Mouse (Mus musculus) megakaryocyte-erythroid progenitor cell, adult 5-6 weeks (primary cell): ENCODE measurements around the gene Gjd3. TPM values are rescaled to one million over a fixed set of nuclear protein-coding genes. Genes with fewer than 3 reads are reported as not detected.

ENCODE experiments used
- ATAC-seq: replicated peaks from 2 replicates; pipeline ENCODE4 v1.8.0; 2016; ENCODE audit warnings: mild to moderate bottlenecking, inconsistent platforms; ENCODE audit not compliant: severe bottlenecking, poor library complexity, low FRiP score, low TSS enrichment
- total RNA-seq, 2 experiments: library from RNA; stranded (forward) in 1 of 2; stranded (reverse) in 1 of 2; fragments of 200-1000, 215-1000 nt in 1 of 2; fragments of >200 nt in 1 of 2; fragmentation: Nextera tagmentation in 1 of 2; gene quantifications; 2 replicates each; pipeline ENCODE4 v1.2.3; 2014 to 2017

Gjd3 gene
- total RNA-seq, 2 experiments from 2014 or later: not detected

DNA sequence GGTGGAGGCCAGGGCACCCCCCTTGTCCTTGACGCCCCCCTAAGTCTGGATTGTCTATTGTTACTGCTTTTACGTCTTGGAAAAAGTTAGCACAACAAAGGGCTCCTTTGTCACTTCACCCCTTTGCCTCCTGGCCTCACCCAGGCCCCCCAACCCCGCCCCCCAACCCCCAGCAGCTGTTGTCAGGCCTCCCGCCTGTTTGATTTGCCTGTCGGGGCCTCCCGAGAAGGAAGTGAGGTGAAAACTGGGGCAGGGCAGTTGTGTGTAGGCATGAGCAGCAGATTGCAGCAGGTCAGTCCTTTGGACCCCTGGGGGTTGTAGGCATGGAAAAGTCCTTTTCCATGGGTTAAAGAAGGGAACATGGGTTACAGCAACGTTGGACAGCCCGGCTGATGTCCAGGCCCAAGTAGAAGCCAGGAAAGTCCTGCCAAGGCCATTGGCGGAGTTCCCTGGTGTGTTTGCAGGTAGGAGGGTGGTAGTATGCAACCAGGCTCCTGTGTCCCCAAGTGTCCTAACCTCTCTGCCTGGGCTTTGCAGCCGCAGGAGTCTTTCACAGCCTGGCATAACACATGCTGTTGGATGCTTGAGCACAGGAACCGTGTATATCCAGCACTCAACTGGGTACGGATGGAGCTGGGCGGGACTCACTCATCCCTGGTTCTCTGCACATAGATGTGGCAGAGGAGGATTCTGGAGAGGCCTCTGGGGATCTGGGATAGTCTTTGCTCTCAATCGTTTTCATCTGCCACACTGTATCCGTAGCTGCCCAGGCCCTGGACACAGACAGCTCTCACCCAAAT, 18.0 kb downstream of the Gjd3 start:
- no peak for ATAC-seq

DNA sequence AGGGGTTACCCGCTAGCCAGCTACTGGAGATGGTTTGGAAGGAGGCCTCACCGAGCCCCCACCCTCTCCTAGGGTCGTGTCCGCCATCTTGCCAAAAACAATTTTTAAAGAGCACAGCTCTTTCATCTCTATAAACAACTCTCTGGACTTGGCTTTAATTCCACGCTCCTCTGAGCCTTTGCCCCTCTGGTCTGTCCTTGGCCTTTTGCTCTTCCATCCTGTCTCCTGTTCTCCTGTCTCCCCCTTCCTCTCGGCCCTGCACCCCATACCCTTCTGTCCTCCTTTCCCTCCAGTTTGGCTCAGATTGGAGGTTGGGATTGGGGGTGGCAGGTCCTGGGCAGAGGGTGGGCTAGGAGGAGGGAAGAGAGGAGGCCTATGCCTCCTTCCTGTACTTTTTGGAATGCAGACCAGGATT, 18.6 kb downstream of the Gjd3 start:
- no peak for ATAC-seq

DNA sequence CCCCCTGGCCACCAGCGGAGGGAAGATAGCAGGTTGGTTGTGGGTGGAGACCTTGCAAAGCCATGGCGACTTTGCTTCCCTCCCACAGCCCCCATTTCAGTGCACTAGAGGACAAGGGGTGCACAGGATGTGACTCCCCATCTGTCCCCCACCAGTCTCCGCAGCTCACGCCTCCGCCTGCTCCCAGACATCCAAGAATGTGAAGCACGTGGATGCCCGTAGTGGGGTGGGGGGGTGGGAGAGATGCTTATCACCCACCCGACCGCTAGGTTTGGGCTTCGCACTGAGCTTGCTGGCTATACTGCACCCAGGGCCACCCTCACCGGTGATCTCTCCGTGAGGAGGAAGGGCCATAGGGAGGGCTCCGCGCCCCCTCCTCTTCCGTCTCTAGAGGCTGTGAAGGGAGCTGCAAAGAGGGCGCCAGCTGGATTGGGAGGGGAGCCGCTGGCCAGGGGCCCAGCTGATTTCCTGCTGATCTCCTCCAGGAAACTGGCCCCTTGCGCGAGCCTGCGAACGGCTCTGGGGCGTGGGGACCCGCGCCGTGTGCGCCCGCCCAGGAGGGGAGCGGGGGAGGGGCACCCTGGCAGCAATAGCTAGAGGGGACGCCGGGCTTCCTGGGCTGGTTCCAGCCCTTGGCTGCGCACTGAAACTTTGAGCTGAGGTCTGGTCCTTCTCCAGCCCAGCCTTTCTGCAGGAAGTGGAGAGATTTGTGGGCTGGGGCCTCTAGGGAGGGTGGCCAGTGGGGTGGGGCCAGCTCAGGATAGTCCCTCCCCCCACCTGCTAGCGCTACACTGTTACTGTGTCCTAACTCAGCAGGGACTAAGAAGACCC, 19.4 kb downstream of the Gjd3 start:
- ATAC-seq: no peak

DNA sequence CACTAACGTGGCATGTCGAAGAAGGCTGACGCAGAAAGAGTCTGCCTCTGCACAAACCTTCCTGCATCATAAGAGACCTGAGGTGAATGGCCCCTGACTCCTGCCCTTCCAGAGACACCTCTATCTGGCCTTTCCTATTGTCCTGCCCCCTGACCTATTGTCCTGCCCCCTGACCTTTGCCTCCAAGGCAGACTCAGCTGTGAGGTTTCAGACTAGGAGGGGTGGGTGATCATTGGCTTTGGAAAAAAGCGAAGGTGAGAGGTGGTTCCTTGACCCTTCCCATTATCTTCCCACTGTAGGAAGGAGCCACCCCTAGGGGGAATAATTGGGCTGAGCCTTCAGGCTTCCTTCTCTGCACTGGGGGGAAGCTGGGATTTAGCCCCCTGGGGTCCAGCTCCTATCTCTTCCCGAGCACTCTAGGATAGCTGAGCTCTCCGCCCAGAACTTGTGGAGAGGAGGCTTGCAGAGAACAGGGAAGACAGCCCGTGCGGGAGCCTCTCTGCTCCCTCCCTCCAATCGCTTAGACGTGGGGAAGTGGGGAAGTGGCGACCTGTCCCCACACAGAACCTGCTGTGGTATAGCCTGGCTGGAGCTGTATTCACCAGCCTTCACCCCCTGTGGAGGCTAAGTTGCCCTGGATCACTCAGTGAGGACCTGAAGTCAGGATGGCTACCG, 20.3 kb downstream of the Gjd3 start:
- ATAC-seq: no peak

DNA sequence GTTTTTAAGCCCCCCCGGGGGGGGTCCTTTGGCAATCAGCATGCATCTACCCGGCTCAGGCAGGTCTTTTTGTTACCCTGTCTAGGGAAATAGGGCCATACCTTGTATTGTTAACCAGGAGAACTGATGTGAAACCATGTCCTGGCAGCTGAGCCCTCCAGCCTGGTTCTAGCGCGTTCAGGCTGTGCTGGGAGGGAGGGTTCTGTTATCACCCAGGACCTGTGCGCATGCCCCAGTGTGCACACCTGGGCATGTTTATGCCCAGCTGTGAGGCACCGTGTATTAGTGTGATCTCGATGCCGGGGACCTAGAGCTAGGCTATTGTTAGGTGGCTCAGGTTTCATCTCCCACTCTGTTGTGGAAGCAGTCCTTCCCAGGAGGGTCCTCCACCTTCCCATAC, 21.1 kb downstream of the Gjd3 start:
- no peak for ATAC-seq

DNA sequence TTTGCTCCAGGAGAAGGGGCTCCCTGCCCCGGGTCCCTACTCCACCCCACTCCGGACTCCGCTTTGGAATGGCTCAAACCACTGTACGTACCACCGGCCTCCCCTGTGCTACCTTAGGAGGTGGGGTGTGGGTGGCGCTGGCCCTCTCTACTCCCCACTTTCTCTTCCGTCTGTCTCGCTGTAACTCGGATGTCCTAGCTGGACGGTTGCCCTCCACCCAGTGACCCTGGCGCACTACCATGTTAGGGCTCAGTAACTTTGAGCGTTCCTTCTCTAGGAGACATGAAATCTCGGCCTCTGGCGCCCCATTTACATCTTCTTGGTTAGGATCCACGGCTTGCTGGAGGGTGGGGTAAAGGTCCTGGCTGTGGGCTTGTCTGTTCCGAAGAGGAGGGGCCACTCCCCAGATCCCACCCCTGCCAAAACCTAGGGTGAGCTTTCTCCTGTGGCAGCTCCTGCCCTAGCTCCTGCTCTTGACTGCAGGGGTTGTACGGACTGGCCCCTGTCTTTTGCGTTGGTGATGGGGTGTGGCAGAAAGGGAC, 21.7 kb downstream of the Gjd3 start:
- ATAC-seq: no peak

DNA sequence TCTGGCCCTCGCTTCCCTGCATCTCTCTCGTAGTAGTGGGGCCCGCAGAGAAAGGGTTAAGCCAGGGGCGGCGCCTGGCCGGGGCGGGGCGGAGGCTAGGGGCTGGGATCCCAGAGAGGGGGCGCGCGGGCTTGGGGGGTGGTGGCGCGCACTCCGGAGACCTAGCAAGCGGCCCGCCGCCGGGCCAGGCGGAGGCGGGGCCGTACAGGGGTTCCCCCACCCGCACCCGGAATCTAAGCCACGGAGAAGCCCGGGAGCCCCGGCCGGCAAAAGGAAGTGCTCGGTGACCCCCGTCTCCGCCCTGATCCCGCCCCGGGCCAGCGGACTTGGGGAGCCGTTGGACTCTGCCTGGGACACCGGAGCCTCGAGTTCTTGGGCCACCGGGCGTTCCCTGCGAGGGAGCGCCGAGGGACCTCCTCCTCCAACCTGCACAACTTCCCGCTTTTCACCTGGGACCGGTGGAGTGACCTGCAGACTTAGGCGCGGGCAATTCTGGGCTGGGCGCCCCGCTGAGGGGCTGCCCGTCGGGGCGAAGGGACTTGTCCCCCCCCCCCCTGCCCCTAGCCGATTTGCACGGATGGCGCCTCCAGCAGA, 22.4 kb downstream of the Gjd3 start:
- no peak for ATAC-seq

DNA sequence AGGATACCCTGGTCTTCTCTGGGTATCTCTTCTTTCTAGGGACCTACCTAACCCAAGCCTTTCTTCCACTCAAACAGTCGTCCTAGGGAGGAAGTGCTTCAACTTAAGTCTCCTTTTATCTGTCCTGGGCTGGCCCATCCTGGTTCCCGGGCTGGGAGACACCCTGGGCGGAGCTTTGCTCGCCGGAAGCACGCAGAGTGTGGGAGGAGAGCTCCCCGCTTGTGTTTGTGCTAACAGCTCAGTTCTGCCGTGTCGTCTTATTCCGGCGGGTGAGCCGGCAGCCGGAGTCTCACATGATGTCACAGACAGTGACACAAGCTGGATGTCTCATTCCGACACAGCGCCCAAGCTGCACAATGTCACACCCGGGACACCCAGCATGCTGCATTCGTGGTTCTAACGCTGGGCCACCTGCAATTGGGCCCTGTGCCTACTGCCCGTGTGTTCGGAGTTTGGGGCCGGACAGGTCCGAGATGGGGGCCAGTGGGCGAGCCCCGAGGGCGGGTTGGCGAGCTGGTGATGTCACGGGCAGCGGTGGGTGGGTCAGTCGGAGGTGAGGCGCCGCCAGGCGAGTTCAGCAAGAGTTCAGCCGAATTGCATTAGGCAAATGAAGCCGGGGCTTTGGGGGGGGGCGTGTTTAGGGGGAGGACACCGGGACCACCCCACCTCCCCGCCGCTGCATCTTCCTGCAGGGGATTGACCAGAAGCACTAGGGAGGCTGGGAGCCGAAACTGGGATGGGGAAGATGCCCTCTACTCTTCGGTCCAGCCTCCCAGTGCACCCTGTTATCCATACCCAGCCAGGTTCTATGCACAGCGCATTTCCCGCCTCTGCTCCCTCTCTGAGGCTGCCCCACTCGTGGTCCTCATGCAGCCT, 23.1 kb downstream of the Gjd3 start:
- ATAC-seq: peak; percentile 82

DNA sequence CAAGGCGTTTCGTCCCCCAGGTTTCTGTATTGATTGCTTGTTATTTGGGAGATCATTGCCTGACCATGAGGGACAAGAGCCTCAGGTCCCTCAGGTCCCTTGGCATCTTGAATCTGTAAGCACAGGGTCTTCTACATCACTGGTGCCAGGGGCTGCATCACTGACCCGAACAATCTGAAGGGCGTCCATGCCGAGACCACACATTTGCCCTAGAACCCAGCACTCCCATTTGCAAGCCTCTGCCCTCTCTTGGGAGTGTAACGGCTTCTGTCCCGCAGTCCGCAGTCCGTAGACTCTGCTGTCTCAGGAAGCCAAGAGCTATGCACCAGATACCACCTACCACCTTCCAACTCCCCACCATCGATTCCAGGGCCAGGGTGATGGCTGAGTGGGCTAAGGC, 26.5 kb downstream of the Gjd3 start:
- no peak for ATAC-seq

DNA sequence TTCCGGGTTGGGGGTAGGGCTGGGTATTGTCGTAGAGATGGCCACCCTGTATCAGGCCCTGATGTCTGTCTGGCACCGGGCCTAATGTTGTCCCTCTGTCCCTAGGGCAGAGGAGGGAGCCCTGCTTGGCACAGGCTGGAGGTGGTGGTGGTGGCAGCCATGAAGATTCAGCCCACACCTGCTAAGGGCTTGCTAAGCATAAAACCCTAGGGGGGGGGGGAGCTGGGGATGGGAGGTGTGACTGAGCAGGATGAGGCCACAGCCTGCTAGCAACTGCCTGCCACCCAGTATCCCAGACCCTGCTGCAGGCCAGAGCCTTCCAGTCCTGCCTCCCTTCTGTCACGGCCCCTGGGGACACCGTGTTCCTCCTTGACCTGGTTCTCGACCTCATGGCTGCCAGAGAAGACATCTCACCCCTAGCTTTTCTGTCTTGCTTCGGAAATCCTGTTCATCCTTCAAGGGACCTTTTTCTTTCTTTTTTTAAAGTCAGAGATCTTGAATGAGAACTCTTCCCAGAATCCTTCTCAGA, 27.0 kb downstream of the Gjd3 start:
- 0 out of 2 replicates have a peak, but pooled peaks have one; percentile 17 for ATAC-seq

DNA sequence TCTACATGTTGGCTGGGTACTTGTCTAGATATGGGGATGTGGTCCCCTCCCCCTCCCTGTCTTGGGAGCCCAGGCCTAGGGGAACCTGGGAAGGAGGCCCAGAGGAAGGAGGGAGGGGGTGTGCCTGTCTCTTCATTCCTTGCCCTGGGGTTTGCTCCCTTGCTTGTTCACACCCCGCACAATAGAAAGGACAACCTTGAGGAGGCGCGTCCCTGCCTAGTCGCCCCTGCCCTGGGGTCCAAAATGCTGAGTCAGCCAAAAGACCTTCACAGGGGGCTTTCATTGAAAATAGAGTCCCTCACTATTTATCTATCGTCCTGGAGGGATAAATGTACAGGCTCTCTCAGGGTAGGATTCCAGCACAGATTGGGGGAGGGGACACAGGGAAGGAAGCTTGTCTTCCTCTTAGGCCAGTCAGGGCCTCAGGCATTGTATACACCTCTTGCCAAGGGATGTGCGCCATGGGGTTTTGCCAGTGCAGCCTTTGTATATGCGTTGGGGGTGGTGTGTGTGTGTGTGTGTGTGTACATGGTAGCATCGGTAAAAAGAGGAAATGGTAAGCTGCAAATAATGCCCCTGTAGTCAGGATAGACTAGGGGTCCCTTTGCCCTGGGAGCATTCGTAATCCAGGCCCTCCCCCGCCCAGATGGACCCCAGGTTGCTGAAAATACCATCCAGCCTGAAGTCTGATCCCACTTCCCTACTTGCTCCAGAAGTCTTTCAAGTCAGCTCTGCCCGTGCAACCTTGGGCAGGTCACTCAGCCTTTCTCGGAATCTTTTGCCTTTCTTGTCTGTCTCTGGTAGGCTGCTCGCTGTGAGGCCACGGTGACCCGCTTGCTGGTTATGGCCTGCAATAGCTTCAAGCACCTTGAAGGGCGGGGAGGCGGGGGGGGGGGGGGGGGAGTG, 27.8 kb downstream of the Gjd3 start:
- no peak for ATAC-seq

DNA sequence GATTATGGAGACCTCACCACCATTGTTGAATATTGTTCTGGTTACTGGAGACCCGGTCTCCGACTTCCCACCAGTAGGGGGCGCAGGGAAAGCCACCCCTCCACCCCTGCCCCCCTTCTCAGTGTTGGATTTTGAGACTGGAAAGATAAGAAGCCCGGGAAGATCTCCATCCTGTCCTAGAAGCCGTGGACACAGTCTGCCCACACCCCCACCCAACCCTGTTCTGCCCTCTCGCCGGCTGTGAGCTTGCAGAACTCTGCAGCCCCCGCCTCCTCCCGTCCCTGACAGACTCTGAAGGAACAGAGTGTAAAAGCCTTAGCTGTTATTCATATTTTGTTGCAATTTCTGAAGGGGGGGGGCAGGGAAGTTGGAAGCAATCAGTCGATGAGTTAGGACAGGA, 28.4 kb downstream of the Gjd3 start:
- 0 out of 2 replicates have a peak, but pooled peaks have one; percentile 24 for ATAC-seq

DNA sequence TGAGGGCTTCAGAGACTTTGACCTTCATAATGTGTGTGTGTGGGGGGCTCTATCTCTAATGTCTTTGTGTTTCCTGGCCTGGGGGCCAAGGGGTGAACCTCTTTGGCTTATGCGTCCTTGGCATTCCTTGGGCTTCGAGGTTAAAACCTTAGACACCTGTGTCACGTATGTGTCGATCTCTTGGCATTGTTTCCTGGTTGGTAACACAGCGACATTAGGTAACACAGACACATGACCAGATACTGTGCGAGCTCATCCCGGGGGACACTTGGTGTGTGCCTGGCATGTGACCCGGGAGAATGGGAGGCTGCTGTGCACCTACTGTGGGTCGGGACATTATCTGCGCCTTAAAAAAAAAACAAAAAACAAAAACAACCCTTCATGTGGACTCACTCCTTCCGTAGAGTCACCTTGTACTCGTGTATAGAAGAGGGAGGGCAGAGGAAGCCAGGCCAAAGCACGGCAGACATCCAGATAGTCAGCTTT, 28.9 kb downstream of the Gjd3 start:
- ATAC-seq: no peak

DNA sequence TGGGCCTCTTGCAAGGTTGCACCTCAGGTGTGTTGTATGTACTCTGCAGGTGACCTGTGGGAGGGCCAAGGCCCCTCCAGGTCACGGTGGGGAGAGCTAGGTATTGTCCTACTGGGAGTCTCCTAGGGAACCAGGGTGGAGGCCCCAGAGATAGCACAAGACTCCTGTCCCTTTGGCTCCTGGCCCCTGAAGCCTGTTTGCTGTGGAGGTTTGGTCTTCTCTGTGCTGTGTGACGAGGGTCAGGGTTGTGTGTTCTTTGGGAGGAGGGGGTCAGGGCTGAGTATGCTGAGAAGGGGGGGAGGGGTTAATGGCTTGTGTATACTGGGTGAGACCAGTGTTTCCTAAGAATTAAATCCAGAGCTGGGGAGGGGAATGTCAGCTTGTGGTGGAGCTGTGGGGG, 29.5 kb downstream of the Gjd3 start:
- ATAC-seq: no peak

DNA sequence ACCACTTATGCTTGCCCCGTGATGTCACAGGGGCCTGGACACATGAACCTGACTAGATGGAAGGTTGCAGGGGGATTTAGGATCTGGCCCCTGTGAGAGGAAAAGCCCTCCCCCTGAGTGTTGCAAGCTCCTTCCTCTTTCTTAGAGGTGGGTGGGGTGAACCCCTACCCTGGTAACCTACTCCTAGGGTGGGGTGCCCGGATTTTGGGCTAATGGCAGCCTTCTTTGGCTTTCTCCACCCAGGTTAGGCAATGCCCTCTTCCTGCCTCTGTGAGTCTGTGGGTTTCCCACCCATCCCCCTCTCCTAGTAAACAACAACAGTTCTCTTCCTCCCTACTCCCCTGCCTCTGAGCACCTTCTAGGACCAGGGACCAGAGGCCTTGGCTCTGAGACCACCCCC, 30.1 kb downstream of the Gjd3 start:
- ATAC-seq: no peak

DNA sequence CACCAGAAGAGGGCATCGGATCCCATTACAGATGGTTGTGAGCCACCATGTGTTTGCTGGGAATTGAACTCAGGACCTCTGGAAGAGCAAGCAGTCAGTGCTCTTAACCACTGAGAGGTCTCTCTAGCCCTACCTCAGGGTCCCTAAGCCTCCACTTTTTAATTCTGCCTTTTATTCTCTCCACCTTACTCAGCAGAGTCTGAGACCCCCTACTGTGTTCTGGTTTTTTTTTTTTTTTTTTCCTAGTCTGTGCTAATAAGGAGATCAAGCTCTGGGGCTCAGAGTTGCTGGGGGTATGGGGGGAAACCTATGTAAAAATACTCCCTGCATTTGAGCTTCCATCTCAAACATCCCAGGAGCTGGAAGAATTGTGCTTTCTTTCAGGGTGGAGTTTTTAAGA, 30.7 kb downstream of the Gjd3 start:
- ATAC-seq: no peak
